Mouse (Mus musculus) embryonic fibroblast, embryonic 13.5 days (primary cell): ENCODE results near the gene Cass4.

Experiments
- CTCF ChIP-seq: IDR thresholded peaks from 2 replicates; pipeline ENCODE4 v1.5.1; 2011; ENCODE audit warnings: mild to moderate bottlenecking, control low read depth, low read length, moderate library complexity, borderline replicate concordance; ENCODE audit not compliant: insufficient read depth
- POLR2A ChIP-seq: IDR thresholded peaks from 2 replicates; pipeline ENCODE4 v1.6.1; 2011; ENCODE audit warnings: low read depth, mild to moderate bottlenecking, control low read depth, low read length, moderate library complexity

DNA sequence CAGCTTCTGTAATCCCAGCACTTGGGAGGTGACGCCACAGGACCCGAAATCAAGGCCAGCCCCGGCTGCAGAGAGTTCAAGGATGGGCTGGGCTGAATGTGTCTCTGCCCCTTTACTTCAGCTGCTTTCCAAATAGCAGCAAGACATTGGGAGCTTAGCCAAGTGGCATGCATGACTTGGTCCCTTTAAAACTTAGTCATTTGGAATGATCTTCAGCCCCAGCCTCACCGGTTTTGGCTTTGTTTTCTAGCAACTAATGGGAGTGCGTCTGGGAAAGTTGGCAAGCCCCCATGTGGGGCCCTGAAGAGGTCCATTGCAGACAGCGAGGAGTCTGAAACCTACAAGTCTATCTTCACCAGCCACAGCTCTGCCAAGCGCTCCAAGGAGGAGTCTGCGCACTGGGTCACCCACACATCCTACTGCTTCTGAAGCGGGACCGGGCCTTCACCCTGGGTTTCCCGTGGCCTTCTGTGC is 74.8 kb downstream of the Cass4 start:
- TF ChIP-seq CTCF (no peak), POLR2A (no peak)
